27 mouse cellular contexts compared by ENCODE assay signal in the genomic region with DNA sequence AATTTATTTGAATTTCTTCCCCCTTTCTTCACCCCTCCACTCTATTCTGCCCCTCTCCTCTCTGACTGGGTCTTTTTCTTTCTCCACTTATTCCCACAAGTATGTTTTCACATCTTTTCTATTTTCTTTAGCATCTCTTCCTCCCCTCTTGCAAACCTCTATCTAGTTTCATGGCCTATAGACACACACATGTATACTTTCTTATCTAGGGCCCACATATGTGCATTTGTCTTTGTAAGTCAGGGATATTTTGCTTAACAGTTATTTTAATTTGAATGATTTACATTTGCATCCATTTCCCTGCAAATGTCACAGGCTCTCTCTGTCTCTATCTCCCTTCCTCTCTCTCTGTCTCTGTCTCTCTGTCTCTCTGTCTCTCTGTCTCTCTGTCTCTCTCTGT.
"Had no signal": no experiment of that assay in that cellular context is flagged by ENCODE, and none has a peak within 500 bp of the region (broad histone marks: within the 10 kb centered on the region; RNA-seq: fewer than 3 reads in every experiment).

No protein-coding gene starts in this region.

- H3K36me3 ChIP-seq: limb, embryonic 10.5 days; limb, embryonic 12.5 days; limb, embryonic 13.5 days; limb, embryonic 15.5 days; liver, embryonic 12.5 days; liver, embryonic 13.5 days; liver, embryonic 15.5 days; lung, embryonic 15.5 days; midbrain, embryonic 10.5 days; midbrain, embryonic 12.5 days; midbrain, embryonic 13.5 days; midbrain, embryonic 15.5 days had no signal

- H3K27me3 ChIP-seq: limb, embryonic 12.5 days; limb, embryonic 13.5 days; limb, embryonic 15.5 days; liver, embryonic 13.5 days; lung, embryonic 15.5 days; midbrain, embryonic 12.5 days; midbrain, embryonic 13.5 days; midbrain, embryonic 15.5 days had no signal

- H3K4me2 ChIP-seq: limb, embryonic 12.5 days; limb, embryonic 13.5 days; limb, embryonic 15.5 days; liver, embryonic 11.5 days; liver, embryonic 12.5 days; liver, embryonic 13.5 days; liver, embryonic 15.5 days; lung, embryonic 14.5 days; lung, embryonic 15.5 days; midbrain, embryonic 11.5 days; midbrain, embryonic 12.5 days; midbrain, embryonic 13.5 days; midbrain, embryonic 15.5 days had no signal

- H3K9me3 ChIP-seq: limb, embryonic 10.5 days; limb, embryonic 12.5 days; limb, embryonic 13.5 days; limb, embryonic 15.5 days; liver, embryonic 12.5 days; liver, embryonic 13.5 days; liver, embryonic 15.5 days; lung, embryonic 15.5 days; megakaryocyte, embryonic 14.5 days; midbrain, embryonic 10.5 days; midbrain, embryonic 12.5 days; midbrain, embryonic 13.5 days; midbrain, embryonic 15.5 days had no signal

- H3K4me3 ChIP-seq: left cerebral cortex, adult 2 months; limb, embryonic 10.5 days; limb, embryonic 12.5 days; limb, embryonic 13.5 days; limb, embryonic 15.5 days; liver, embryonic 12.5 days; liver, embryonic 13.5 days; liver, embryonic 15.5 days; lung, embryonic 15.5 days; megakaryocyte, embryonic 14.5 days; midbrain, embryonic 10.5 days; midbrain, embryonic 12.5 days; midbrain, embryonic 13.5 days; midbrain, embryonic 15.5 days; myocyte had no signal

- ATAC-seq: liver, embryonic 12.5 days; midbrain, embryonic 13.5 days; midbrain, embryonic 15.5 days; midbrain, embryonic 16.5 days had no signal

- H3K27ac ChIP-seq: left cerebral cortex, adult 2 months; limb, embryonic 10.5 days; limb, embryonic 12.5 days; limb, embryonic 13.5 days; limb, embryonic 15.5 days; liver, embryonic 12.5 days; liver, embryonic 13.5 days; liver, embryonic 14.5 days; liver, embryonic 15.5 days; lung, embryonic 15.5 days; macrophage; midbrain, embryonic 10.5 days; midbrain, embryonic 12.5 days; midbrain, embryonic 13.5 days; midbrain, embryonic 15.5 days had no signal

- H3K4me1 ChIP-seq: limb, embryonic 10.5 days; limb, embryonic 12.5 days; limb, embryonic 13.5 days; limb, embryonic 15.5 days; liver, embryonic 13.5 days; liver, embryonic 15.5 days; lung, embryonic 15.5 days; midbrain, embryonic 10.5 days; midbrain, embryonic 12.5 days; midbrain, embryonic 13.5 days; midbrain, embryonic 15.5 days had no signal

- H3K9ac ChIP-seq: limb, embryonic 12.5 days; limb, embryonic 13.5 days; limb, embryonic 15.5 days; liver, embryonic 12.5 days; liver, embryonic 13.5 days; liver, embryonic 14.5 days; liver, embryonic 15.5 days; lung, embryonic 14.5 days; lung, embryonic 15.5 days; midbrain, embryonic 12.5 days; midbrain, embryonic 13.5 days; midbrain, embryonic 15.5 days had no signal

- DNase-seq: left cerebral cortex, postnatal 4 days; liver, embryonic 13.5 days; lung, adult 2 months; lung, embryonic 14.5 days; lung, postnatal 10 days; lung, postnatal 14 days; lung, postnatal 4 days; midbrain, embryonic 14.5 days had no signal
